Mouse (Mus musculus): ENCODE measurements around the gene Gm20830. TPM values are rescaled to one million over a fixed set of nuclear protein-coding genes. Genes with fewer than 3 reads are reported as not detected.

Gene Gm20830
- polyA plus RNA-seq (2012; rRNA removed), result not detected in 2 replicates

GRCm38 (mm10) chrY:6918182-6918581 is at the start of gene Gm20830:
TSS of gene Gm20830 (minus strand) at chrY:6918282.

Other genes with a start within 250 kb of the Gm20830 start
- gene Gm21719, start 235.4 kb downstream of the Gm20830 start, polyA plus RNA-seq (2012; rRNA removed), result not detected in 2 replicates

All from liver, embryonic 14 days (tissue).